Mouse (Mus musculus) cerebellum, postnatal 25 days (tissue): ENCODE results near the gene Bcas2.

Experiments
- DNase-seq, 2 experiments: peaks; one replicate each; pipeline ENCODE4 v3.0.0; 2021; ENCODE audit warnings: mixed read lengths in 2 of 2

Gene Bcas2

DNA sequence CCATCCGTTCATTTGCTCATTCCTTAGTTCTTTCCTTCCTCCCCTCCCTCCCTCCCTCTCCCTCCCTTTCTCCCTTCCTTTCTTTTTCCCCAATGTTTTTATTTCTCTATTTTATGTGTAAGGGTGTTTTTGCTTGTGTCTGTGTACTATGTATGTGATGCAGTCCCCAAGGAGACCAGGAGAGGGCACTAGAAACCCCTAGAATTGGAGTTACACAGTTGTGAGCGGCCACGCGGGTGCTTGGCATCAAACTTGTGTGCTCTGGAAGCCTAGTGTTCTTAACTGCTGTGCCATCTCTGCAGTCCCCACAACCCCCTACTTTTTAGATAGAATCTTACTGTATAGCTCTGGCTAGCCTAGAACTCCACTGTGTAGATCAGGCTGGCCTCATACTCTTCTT lies 52.3 kb downstream of the Bcas2 start:
- peak in 1 of 2 experiments; percentile 9 for DNase-seq

DNA sequence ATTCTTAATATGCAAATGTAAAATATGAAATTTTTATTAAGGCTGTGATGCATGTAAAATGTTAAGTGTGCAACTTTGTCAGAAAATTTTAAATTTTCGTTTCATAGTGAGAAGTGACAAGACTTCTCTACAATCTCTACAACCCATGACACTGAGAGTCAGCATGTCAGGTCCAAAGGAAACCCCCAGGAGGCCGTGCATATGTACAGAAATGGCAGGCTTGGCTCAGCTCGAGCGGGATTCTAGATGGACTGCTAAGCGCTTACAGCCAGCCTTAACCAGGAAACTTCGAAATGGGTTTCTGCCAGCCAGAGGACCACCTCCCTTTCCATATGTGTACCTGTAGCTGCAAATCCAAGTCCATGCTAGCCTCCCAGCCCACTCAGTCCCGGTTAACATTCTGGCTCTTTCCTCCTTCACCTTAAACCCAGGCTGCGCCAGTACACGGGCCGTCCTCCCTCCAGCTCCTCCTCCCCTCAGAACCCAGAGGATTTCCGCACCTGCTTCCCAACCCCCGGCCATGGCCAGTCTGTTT lies 52.8 kb downstream of the Bcas2 start:
- DNase-seq, result no peak

DNA sequence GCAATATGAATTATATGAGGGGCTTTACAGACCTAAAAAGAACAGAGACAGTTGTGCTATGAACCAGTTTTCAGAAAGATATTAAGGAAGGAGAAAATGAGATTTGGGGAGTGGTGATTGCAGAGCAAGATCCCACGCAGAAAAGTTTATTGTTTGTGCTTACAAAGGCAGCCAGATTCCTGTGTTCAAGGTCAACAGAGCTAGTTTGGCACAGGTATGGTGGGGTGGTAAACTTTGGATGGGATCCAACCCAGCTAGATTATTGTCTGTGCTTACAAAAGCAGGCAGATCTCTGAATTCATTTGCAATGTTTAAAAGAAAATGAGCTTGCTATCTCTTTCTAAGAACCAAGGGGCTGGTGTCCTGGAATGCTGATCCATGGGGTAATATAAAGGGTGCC lies 56.3 kb downstream of the Bcas2 start:
- no peak for DNase-seq
